ENCODE assay signal across 12 mouse cellular contexts in genomic region chr9:115229145-115229544, GRCm38 (mm10).
"Had no signal": no experiment of that assay in that cellular context is flagged by ENCODE, and none has a peak within 500 bp of the region (broad histone marks: within the 10 kb centered on the region; RNA-seq: fewer than 3 reads in every experiment).

No protein-coding gene starts in this region.

- DNase-seq: lung, adult 18-20 months; lung, embryonic 14.5 days; lung, postnatal 10 days; lung, postnatal 4 days; thymus, adult 18-20 months; thymus, postnatal 14 days; thymus, postnatal 36 days had no signal

- H3K4me2 ChIP-seq: lung, embryonic 14.5 days; midbrain, embryonic 12.5 days; midbrain, embryonic 15.5 days; neural tube, embryonic 12.5 days had no signal

- H3K27ac ChIP-seq: liver, embryonic 14.5 days; midbrain, embryonic 12.5 days; midbrain, embryonic 15.5 days; neural tube, embryonic 12.5 days had no signal

- H3K9ac ChIP-seq: liver, embryonic 14.5 days; lung, embryonic 14.5 days; midbrain, embryonic 12.5 days; midbrain, embryonic 15.5 days; neural tube, embryonic 12.5 days had no signal

- H3K9me3 ChIP-seq: megakaryocyte, embryonic 14.5 days; midbrain, embryonic 12.5 days; midbrain, embryonic 15.5 days; neural tube, embryonic 12.5 days had no signal

- H3K27me3 ChIP-seq: midbrain, embryonic 12.5 days; midbrain, embryonic 15.5 days; neural tube, embryonic 12.5 days had no signal

- H3K36me3 ChIP-seq: midbrain, embryonic 12.5 days; midbrain, embryonic 15.5 days had no signal

- H3K4me3 ChIP-seq: megakaryocyte, embryonic 14.5 days; midbrain, embryonic 12.5 days; midbrain, embryonic 15.5 days; neural tube, embryonic 12.5 days had no signal

- ATAC-seq: midbrain, embryonic 15.5 days had no signal
